In genomic region chr4:44708311-44708710, GRCm38 (mm10) we compare ENCODE assay signal across 22 mouse cellular contexts. TPM values are rescaled to one million over a fixed set of nuclear protein-coding genes. Genes with fewer than 3 reads are reported as not detected.
DNase-seq lines count a peak whose midpoint lies in the region; ATAC-seq and TF ChIP-seq lines count a peak whose summit lies in the region.
"Had no signal": no experiment of that assay in that cellular context is flagged by ENCODE, and none has a peak within 500 bp of the region (broad histone marks: within the 10 kb centered on the region; RNA-seq: fewer than 3 reads in every experiment).

No protein-coding gene starts in this region.

- H3K27me3 ChIP-seq in midbrain, embryonic 10.5 days (ENCODE audit: low read depth, poor library complexity, severe bottlenecking) = peaks cover 100% of the 10 kb centered on the region
- H3K27me3 ChIP-seq in midbrain, embryonic 16.5 days (ENCODE audit: control insufficient read depth, insufficient read depth, low read depth, low read length) = peaks cover 68% of the 10 kb centered on the region

- peaks cover 72% of the 10 kb centered on the region for H3K4me1 ChIP-seq in midbrain, embryonic 10.5 days
- H3K4me1 ChIP-seq in midbrain, embryonic 16.5 days (ENCODE audit: control insufficient read depth, insufficient read depth, low read length) = peaks cover 7% of the 10 kb centered on the region; the same call in 1 of the 2 replicates
- H3K4me1 ChIP-seq in bone marrow, adult 2 months (ENCODE audit: control insufficient read depth, insufficient read depth, low read length) = no peaks in the 10 kb centered on the region; the same call in none of the 2 replicates

- no peak for TF ChIP-seq CTCF in bone marrow, adult 2 months (IDR thresholded peaks at IDR 0.05; ENCODE audit: control insufficient read depth, insufficient read depth, low read length)

- WGBS in midbrain, embryonic 10.5 days = 49% methylated on average over 8 of the region's 8 CpGs
- WGBS in midbrain, embryonic 16.5 days = 46% methylated on average over 8 of the region's 8 CpGs
- 54% methylated on average over 8 of the region's 8 CpGs for WGBS in bone marrow, adult 2 months

- DNase-seq in midbrain, embryonic 10.5 days (ENCODE audit: low spot score) = no peak
- peak; percentile 58 to 63 for DNase-seq in spleen, postnatal 36 days (ENCODE audit: low spot score in 2 of 2)
- no peak for DNase-seq in spleen, adult 12 weeks (ENCODE audit: low spot score)
- DNase-seq in right cerebral cortex, adult 2 months (ENCODE audit: low spot score in 2 of 2) = no peak
- DNase-seq: adrenal gland, adult 2 months; adrenal gland, postnatal 25 days; cerebellum, adult 2 months; cerebellum, postnatal 10 days; embryo, embryonic 11 days; gastrocnemius, postnatal 10 days had no signal

- no peak overlapping the region for H3K9ac ChIP-seq in midbrain, embryonic 16.5 days (ENCODE audit: low read depth, low read length)
- H3K9ac ChIP-seq: embryonic facial prominence, embryonic 15.5 days; forebrain, embryonic 15.5 days; heart, embryonic 12.5 days had no signal

- peak overlapping the region; percentile 56 for H3K27ac ChIP-seq in midbrain, embryonic 10.5 days (replicated peaks)
- no peak overlapping the region for H3K27ac ChIP-seq in midbrain, embryonic 16.5 days (ENCODE audit: low read length)
- peak overlapping the region; percentile 33 for H3K27ac ChIP-seq in bone marrow, adult 2 months (ENCODE audit: control insufficient read depth, insufficient read depth, low read depth, low read length, poor library complexity)
- H3K27ac ChIP-seq: embryonic facial prominence, embryonic 15.5 days; forebrain, embryonic 10.5 days; forebrain, embryonic 15.5 days; heart, adult 2 months had no signal

- H3K4me2 ChIP-seq in midbrain, embryonic 16.5 days (ENCODE audit: low read length) = no peak overlapping the region
- H3K4me2 ChIP-seq: embryonic facial prominence, embryonic 15.5 days; forebrain, embryonic 15.5 days; heart, embryonic 12.5 days had no signal

- ATAC-seq in midbrain, embryonic 16.5 days = no peak
- ATAC-seq in activated CD4-positive, CD25-positive, alpha-beta regulatory T cell, adult 4 months = no peak
- ATAC-seq: CD4-positive, CD25-positive, alpha-beta regulatory T cell, adult 4 months; forebrain, embryonic 15.5 days; hindbrain, embryonic 16.5 days; inflammation-experienced regulatory T-cells, adult 6 months had no signal

- H3K36me3 ChIP-seq in midbrain, embryonic 10.5 days = no peaks in the 10 kb centered on the region
- H3K36me3 ChIP-seq in midbrain, embryonic 16.5 days (ENCODE audit: control insufficient read depth, insufficient read depth, low read length) = no peaks in the 10 kb centered on the region
- H3K36me3 ChIP-seq: embryonic facial prominence, embryonic 15.5 days; forebrain, embryonic 10.5 days; forebrain, embryonic 15.5 days; heart, embryonic 12.5 days had no signal

- no peaks in the 10 kb centered on the region for H3K9me3 ChIP-seq in midbrain, embryonic 10.5 days (replicated peaks)
- H3K9me3 ChIP-seq in midbrain, embryonic 16.5 days (replicated peaks; ENCODE audit: control insufficient read depth, low read length, poor library complexity, severe bottlenecking) = no peaks in the 10 kb centered on the region
- H3K9me3 ChIP-seq: embryonic facial prominence, embryonic 15.5 days; forebrain, embryonic 10.5 days; forebrain, embryonic 15.5 days; heart, embryonic 12.5 days had no signal

- no peak for TF ChIP-seq POLR2A in bone marrow, adult 2 months (IDR thresholded peaks at IDR 0.05; ENCODE audit: borderline replicate concordance, control insufficient read depth, low read depth, low read length)

- peak overlapping the region; percentile 66 for H3K4me3 ChIP-seq in midbrain, embryonic 10.5 days
- H3K4me3 ChIP-seq in midbrain, embryonic 16.5 days (ENCODE audit: low read depth, low read length) = no peak overlapping the region
- peak overlapping the region; percentile 44 for H3K4me3 ChIP-seq in bone marrow, adult 2 months (replicated peaks; ENCODE audit: control insufficient read depth, low read depth, low read length)
- H3K4me3 ChIP-seq: embryonic facial prominence, embryonic 15.5 days; erythroblast, embryonic 14.5 days; forebrain, embryonic 10.5 days; forebrain, embryonic 15.5 days; heart, adult 2 months; heart, embryonic 12.5 days had no signal

RNA-seq across cellular contexts. Expression of gene Pax5, which starts 2.0 kb away (rescaled TPM):
- polyA plus RNA-seq in midbrain, embryonic 10.5 days (2016; fragmentation: Nextera tagmentation; extraction: Ambion mirVana) = 6.3 and 9.1 TPM in 2 replicates
- 3.6 and 4.8 TPM in 2 replicates for polyA plus RNA-seq in midbrain, embryonic 16.5 days (2015; fragmentation: Nextera tagmentation; extraction: Ambion mirVana)
- 18.0 and 35.6 TPM in 2 replicates for polyA plus RNA-seq in bone marrow, adult 2 months (2011; ENCODE audit: insufficient read depth, insufficient read length, low replicate concordance, missing spikeins)
- polyA plus RNA-seq in activated CD4-positive, CD25-positive, alpha-beta regulatory T cell, adult 4 months (2017; shearing (Covaris generic)) = 1 to 10 TPM in 1 of 2 experiments, not detected in 1; 2.2 TPM
- polyA plus RNA-seq: heart, embryonic 12.5 days had no signal

RNA-seq across cellular contexts. Expression of gene Zcchc7, which starts 47.4 kb away (rescaled TPM):
- polyA plus RNA-seq in midbrain, embryonic 10.5 days (2016; fragmentation: Nextera tagmentation; extraction: Ambion mirVana) = 22.4 and 23.6 TPM in 2 replicates
- 31.2 and 34.7 TPM in 2 replicates for polyA plus RNA-seq in midbrain, embryonic 16.5 days (2015; fragmentation: Nextera tagmentation; extraction: Ambion mirVana)
- polyA plus RNA-seq in bone marrow, adult 2 months (2011; ENCODE audit: insufficient read depth, insufficient read length, low replicate concordance, missing spikeins) = 31.5 and 43.4 TPM in 2 replicates
- 100 to 1,000 TPM in 1 of 2 experiments, 10 to 100 TPM in 1; 96.7 to 132 TPM for polyA plus RNA-seq in activated CD4-positive, CD25-positive, alpha-beta regulatory T cell, adult 4 months (2017; shearing (Covaris generic))

Comparison
In these comparisons a context has a peak if more than half of its experiments do, and no peak if none do; other contexts are left out.
1. DNase-seq: peak in spleen, postnatal 36 days (2 of 2); none in midbrain, embryonic 10.5 days (single experiment), spleen, adult 12 weeks (single experiment) and right cerebral cortex, adult 2 months (0 of 2).